Mouse (Mus musculus): ENCODE measurements at regions not wholly inside any gene's neighbourhood (a gene's known extent, or its start where the extent isn't known, plus 50 kb on each side); places are given as distances from the start of the nearest gene placed in this dataset.
"Not testable (repeated sequence)": the region's sequence is repeated elsewhere in the genome, so short reads cannot be mapped to it uniquely, and the experiment has no call there.

DNA sequence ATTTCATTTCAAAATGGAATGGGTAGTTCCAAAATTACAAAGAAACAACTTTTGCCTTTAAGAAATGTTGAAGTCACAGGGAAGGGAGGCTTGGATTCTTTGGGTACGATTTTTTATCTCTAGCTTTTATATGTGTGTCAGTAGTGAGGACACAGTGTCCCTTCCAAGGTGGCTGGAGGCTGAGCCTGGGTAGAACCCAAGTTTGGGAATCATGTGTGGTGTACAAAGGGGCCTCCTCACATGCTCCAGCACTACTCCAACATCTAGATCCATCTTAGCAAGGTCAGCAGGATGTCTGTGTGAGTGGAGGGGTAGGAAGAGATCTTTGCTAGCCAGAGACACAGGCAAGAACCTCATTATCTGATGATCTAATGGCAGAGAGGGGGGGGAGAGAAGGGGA is 134.5 kb upstream of the Tas2r119 start:
- no peaks in the 10 kb centered on the region for H3K4me1 ChIP-seq (ENCODE audit: control insufficient read depth, insufficient read depth, low read length)
- H3K36me3 ChIP-seq (ENCODE audit: control insufficient read depth, insufficient read depth, low read length), result no peaks in the 10 kb centered on the region
- no peak for TF ChIP-seq POLR2A (IDR thresholded peaks at IDR 0.05; ENCODE audit: low read depth, low read length)
- TF ChIP-seq CTCF (conservative IDR thresholded peaks at IDR 0.05; ENCODE audit: insufficient read depth, insufficient read length, low read depth, low read length), result no peak
- H3K27me3 ChIP-seq (replicated peaks; ENCODE audit: control insufficient read depth, insufficient read depth, low read length), result no peaks in the 10 kb centered on the region
- no peak for DNase-seq
- no peak overlapping the region for H3K4me3 ChIP-seq (ENCODE audit: insufficient read depth, low read depth, low read length)
- no peak overlapping the region for H3K27ac ChIP-seq (ENCODE audit: insufficient read depth, low read depth, low read length)
- WGBS, result 48% methylated on average over 1 of the region's 1 CpGs

DNA sequence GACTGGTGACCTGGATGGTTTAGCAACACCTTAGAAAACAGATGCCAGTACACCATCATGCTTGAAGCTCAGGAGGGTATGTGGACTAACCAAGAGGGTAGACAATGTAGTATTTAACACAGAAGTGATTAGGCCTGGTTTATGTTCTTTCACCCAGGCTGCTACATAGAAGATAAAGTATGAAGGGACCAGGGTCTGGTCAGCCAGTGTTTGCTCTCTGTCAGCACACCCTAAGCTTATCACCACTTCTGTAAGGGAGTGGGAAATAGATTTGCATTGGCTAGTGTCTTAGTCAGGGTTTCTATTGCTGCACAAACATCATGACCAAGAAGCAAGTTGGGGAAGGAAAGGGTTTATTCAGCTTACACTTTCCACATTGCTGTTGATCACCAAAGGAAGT is 133.9 kb upstream of the Tas2r119 start:
- H3K27ac ChIP-seq (ENCODE audit: insufficient read depth, low read depth, low read length), result no peak overlapping the region
- no peaks in the 10 kb centered on the region for H3K4me1 ChIP-seq (ENCODE audit: control insufficient read depth, insufficient read depth, low read length)
- H3K36me3 ChIP-seq (ENCODE audit: control insufficient read depth, insufficient read depth, low read length), result no peaks in the 10 kb centered on the region
- TF ChIP-seq CTCF (conservative IDR thresholded peaks at IDR 0.05; ENCODE audit: insufficient read depth, insufficient read length, low read depth, low read length) (no peak), POLR2A (IDR thresholded peaks at IDR 0.05; ENCODE audit: low read depth, low read length) (no peak)
- no peaks in the 10 kb centered on the region for H3K27me3 ChIP-seq (replicated peaks; ENCODE audit: control insufficient read depth, insufficient read depth, low read length)
- H3K4me3 ChIP-seq (ENCODE audit: insufficient read depth, low read depth, low read length), result no peak overlapping the region
- no peak for DNase-seq

DNA sequence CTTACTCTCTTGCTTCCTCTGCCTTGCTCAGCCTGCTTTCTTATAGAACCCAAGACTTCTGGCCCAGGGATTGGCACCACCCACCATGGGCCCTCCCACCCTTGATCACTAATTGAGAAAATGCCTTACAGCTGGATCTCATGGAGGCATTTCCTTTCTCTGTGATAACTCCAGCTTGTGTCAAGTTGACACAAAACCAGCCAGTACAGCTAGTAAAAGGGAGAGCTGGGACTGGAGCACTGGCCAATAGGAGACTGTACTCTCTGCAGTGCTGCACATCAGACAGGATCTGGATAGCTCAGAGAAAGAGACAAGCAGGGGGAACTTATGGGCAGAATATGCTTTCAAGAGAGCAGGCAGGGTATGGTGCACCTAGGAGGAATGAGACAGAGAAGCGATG is 133.4 kb upstream of the Tas2r119 start:
- not testable (repeated sequence) for H3K36me3 ChIP-seq (ENCODE audit: control insufficient read depth, insufficient read depth, low read length); DNase-seq; H3K27me3 ChIP-seq (replicated peaks; ENCODE audit: control insufficient read depth, insufficient read depth, low read length); H3K4me1 ChIP-seq (ENCODE audit: control insufficient read depth, insufficient read depth, low read length); H3K27ac ChIP-seq (ENCODE audit: insufficient read depth, low read depth, low read length); H3K4me3 ChIP-seq (ENCODE audit: insufficient read depth, low read depth, low read length)
- WGBS, result 98% methylated on average over 1 of the region's 1 CpGs

DNA sequence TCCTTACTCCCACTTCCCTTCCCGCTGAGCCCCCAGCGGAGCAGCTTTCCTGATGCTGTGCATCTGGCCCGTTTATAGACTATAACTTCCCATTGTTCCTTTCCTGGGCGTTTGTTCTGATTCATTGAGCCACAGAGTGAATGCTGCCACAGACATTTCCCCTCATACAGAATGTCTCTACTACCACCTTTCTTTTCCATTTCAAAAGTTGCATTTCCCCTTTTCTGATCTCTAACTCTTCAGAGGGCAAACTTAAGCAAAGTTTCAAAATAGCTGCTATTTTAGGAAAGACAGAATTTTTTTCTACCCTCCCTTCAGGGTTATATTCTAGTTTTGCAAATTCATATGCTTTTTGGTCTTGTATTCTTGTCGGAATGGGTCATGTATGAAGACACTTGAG is 128.3 kb upstream of the Tas2r119 start:
- no peaks in the 10 kb centered on the region for H3K36me3 ChIP-seq (ENCODE audit: control insufficient read depth, insufficient read depth, low read length)
- H3K4me1 ChIP-seq (ENCODE audit: control insufficient read depth, insufficient read depth, low read length), result no peaks in the 10 kb centered on the region
- WGBS, result 46% methylated on average over 5 of the region's 5 CpGs
- DNase-seq, result no peak
- TF ChIP-seq CTCF (conservative IDR thresholded peaks at IDR 0.05; ENCODE audit: insufficient read depth, insufficient read length, low read depth, low read length) (no peak), POLR2A (IDR thresholded peaks at IDR 0.05; ENCODE audit: low read depth, low read length) (no peak)
- H3K27me3 ChIP-seq (replicated peaks; ENCODE audit: control insufficient read depth, insufficient read depth, low read length), result no peaks in the 10 kb centered on the region
- H3K4me3 ChIP-seq (ENCODE audit: insufficient read depth, low read depth, low read length), result no peak overlapping the region
- no peak overlapping the region for H3K27ac ChIP-seq (ENCODE audit: insufficient read depth, low read depth, low read length)

DNA sequence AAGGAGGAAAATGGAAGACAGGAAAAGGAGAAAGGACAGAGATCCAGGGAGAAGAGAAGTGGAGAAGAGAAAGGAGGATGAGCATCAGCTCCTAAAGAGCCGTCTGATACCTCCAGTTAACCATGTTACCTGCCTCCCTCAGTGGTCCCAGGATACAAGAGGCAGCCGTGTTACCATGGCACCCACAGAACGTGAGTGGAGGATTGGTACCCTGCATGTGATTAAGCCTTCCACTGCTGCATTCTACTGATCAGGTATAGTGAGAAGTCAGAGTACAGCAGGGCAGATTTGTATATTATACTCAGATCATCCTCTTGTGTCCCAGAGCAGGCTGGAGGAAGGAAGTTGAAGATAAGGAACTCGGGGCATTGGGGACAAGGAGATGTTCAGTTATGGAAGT is 115.5 kb upstream of the Tas2r119 start:
- Histone ChIP-seq H3K36me3 (ENCODE audit: control insufficient read depth, insufficient read depth, low read length) (no peaks in the 10 kb centered on the region), H3K27ac (ENCODE audit: insufficient read depth, low read depth, low read length) (no peak overlapping the region), H3K4me3 (ENCODE audit: insufficient read depth, low read depth, low read length) (no peak overlapping the region), H3K27me3 (replicated peaks; ENCODE audit: control insufficient read depth, insufficient read depth, low read length) (no peaks in the 10 kb centered on the region), H3K4me1 (ENCODE audit: control insufficient read depth, insufficient read depth, low read length) (no peaks in the 10 kb centered on the region)
- 82% methylated on average over 4 of the region's 4 CpGs for WGBS
- no peak for DNase-seq
- TF ChIP-seq POLR2A (IDR thresholded peaks at IDR 0.05; ENCODE audit: low read depth, low read length) (no peak), CTCF (conservative IDR thresholded peaks at IDR 0.05; ENCODE audit: insufficient read depth, insufficient read length, low read depth, low read length) (no peak)

DNA sequence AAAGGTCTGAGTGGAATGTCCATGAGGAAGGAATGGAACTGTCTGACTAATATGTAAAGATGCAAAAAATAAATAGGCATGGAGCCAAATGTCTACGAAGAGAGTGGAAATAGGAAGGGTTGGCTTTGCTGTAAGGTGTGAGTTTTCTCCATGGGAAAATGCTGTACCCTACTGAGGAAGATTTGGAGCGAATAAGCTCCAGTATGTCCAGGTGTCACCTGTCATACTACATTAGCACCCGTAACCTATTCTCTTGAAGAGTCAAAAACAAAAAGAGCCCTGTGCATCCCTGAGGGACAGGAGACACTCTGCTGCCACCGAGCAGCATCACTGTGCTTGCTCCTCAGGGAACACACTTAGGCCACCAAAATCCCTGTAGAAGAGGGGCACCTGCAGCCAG is 95.0 kb upstream of the Tas2r119 start:
- no peak overlapping the region for H3K4me3 ChIP-seq (ENCODE audit: insufficient read depth, low read depth, low read length)
- WGBS, result 84% methylated on average over 4 of the region's 4 CpGs
- no peak for TF ChIP-seq POLR2A (IDR thresholded peaks at IDR 0.05; ENCODE audit: low read depth, low read length)
- TF ChIP-seq CTCF (conservative IDR thresholded peaks at IDR 0.05; ENCODE audit: insufficient read depth, insufficient read length, low read depth, low read length), result no peak
- H3K27ac ChIP-seq (ENCODE audit: insufficient read depth, low read depth, low read length), result no peak overlapping the region
- H3K4me1 ChIP-seq (ENCODE audit: control insufficient read depth, insufficient read depth, low read length), result no peaks in the 10 kb centered on the region
- H3K36me3 ChIP-seq (ENCODE audit: control insufficient read depth, insufficient read depth, low read length), result no peaks in the 10 kb centered on the region
- no peak for DNase-seq
- no peaks in the 10 kb centered on the region for H3K27me3 ChIP-seq (replicated peaks; ENCODE audit: control insufficient read depth, insufficient read depth, low read length)

DNA sequence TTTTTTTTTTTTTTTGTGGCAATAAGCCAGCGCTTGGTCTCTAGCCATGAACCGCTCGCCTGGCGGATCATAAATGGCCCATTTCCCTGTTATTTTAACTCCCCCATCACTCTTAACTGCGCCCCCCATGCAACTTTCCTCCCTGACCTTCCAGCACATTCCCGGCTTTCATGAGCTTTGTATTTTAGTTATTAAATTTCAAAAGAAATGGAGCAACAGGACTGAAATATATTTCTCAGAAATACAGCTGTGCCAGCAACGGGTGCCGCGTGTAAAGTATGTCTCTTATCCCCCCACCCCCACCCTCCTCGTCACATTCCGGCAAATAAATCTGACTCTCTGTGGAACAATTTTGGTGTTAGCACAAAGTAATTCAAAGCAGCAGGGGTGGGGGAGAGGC is 83.2 kb upstream of the Tas2r119 start:
- H3K4me3 ChIP-seq (ENCODE audit: insufficient read depth, low read depth, low read length), result no peak overlapping the region
- no peaks in the 10 kb centered on the region for H3K36me3 ChIP-seq (ENCODE audit: control insufficient read depth, insufficient read depth, low read length)
- no peaks in the 10 kb centered on the region for H3K27me3 ChIP-seq (replicated peaks; ENCODE audit: control insufficient read depth, insufficient read depth, low read length)
- WGBS, result 34% methylated on average over 11 of the region's 11 CpGs
- peaks cover 2% of the 10 kb centered on the region; the same call in 1 of the 2 replicates for H3K4me1 ChIP-seq (ENCODE audit: control insufficient read depth, insufficient read depth, low read length)
- TF ChIP-seq POLR2A (IDR thresholded peaks at IDR 0.05; ENCODE audit: low read depth, low read length) (no peak), CTCF (conservative IDR thresholded peaks at IDR 0.05; ENCODE audit: insufficient read depth, insufficient read length, low read depth, low read length) (no peak)
- no peak overlapping the region for H3K27ac ChIP-seq (ENCODE audit: insufficient read depth, low read depth, low read length)
- DNase-seq, result no peak

DNA sequence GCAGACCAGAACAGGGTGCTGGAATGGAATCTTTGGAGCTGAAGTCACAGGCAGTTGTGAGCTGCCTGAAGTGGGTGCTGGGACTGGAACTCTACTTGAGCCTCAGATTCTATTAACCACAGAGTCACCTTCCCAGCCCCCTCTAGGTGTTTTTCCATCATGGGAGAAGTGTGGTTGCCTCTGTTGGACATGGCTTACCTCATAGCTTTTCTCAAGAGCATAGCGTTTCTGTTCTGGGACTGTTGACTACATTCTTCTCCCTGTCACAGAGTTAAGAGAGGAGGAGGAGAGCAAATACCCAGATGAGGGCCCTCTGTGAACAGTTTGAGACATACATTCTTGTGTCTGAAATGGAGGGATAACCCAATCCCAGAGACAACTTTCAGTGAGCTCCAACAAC is 81.5 kb upstream of the Tas2r119 start:
- Histone ChIP-seq H3K27ac (ENCODE audit: insufficient read depth, low read depth, low read length) (no peak overlapping the region), H3K27me3 (replicated peaks; ENCODE audit: control insufficient read depth, insufficient read depth, low read length) (no peaks in the 10 kb centered on the region), H3K4me1 (ENCODE audit: control insufficient read depth, insufficient read depth, low read length) (peaks cover 2% of the 10 kb centered on the region; the same call in 1 of the 2 replicates), H3K36me3 (ENCODE audit: control insufficient read depth, insufficient read depth, low read length) (no peaks in the 10 kb centered on the region), H3K4me3 (ENCODE audit: insufficient read depth, low read depth, low read length) (no peak overlapping the region)
- no peak for DNase-seq
- TF ChIP-seq CTCF (conservative IDR thresholded peaks at IDR 0.05; ENCODE audit: insufficient read depth, insufficient read length, low read depth, low read length), result no peak
- no peak for TF ChIP-seq POLR2A (IDR thresholded peaks at IDR 0.05; ENCODE audit: low read depth, low read length)
- WGBS, result 74% methylated on average over 1 of the region's 1 CpGs
